9 mouse cellular contexts compared by ENCODE assay signal in the genomic region with DNA sequence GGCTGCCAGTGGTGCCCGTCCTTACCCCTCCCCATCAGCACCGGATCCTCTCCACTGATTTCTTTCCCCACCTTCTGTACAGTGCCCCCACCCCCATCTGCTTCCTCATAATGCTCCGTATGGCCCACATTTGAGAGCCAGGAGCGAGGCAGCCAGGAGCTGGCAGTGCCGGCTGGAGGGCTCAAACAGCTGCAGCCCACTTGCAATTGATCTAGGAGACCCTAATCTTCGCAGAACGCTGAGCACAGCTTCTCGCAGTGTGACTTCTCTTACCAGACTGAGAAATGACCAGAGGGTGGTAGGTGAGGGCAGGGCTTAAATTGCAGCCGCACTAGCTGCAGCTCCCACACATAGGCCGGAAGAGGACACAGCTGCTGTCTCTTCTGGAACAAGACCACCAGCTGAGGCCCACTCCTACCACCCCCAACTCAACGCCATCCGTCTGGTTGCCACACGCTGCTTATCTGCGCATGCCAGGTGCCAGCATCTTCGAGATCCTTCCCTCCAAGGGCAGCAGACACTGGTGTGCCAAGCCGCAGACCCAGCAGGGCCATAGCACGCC.
DNase-seq lines count a peak whose midpoint lies in the region; ATAC-seq and TF ChIP-seq lines count a peak whose summit lies in the region.
"Had no signal": no experiment of that assay in that cellular context is flagged by ENCODE, and none has a peak within 500 bp of the region (broad histone marks: within the 10 kb centered on the region; RNA-seq: fewer than 3 reads in every experiment).

No protein-coding gene starts in this region.

- WGBS in kidney, postnatal 0 days = 29% methylated on average over 17 of the region's 17 CpGs
- WGBS in embryonic facial prominence, embryonic 12.5 days = 43% methylated on average over 17 of the region's 17 CpGs
- WGBS in neural tube, embryonic 12.5 days = 39% methylated on average over 17 of the region's 17 CpGs

- ATAC-seq in kidney, postnatal 0 days (replicated peaks; ENCODE audit: low FRiP score, low read depth) = no peak
- ATAC-seq in embryonic facial prominence, embryonic 12.5 days (ENCODE audit: insufficient number of reproducible peaks, insufficient read depth, low FRiP score, low TSS enrichment) = peak; percentile 25; the same call in 1 of the 2 replicates
- ATAC-seq in neural tube, embryonic 12.5 days (ENCODE audit: low FRiP score, low read depth) = peak; percentile 66

- TF ChIP-seq CTCF in kidney, postnatal 0 days (IDR thresholded peaks at IDR 0.05; ENCODE audit: low read depth) = no peak

- peak; percentile 37 for DNase-seq in kidney, postnatal 0 days (ENCODE audit: low spot score)
- DNase-seq in kidney, adult 9 months = no peak
- peak; percentile 65 for DNase-seq in layer of hippocampus, adult 9-11 months
- DNase-seq in gastrocnemius, postnatal 14 days = no peak
- DNase-seq in c-Kit-positive CD71-positive TER-119-positive erythroid progenitor cells, embryonic 14.5 days (ENCODE audit: low spot score) = no peak
- DNase-seq in testis, postnatal 14 days (ENCODE audit: low spot score) = no peak
- DNase-seq: adrenal gland, postnatal 25 days had no signal

- no peak overlapping the region for H3K4me2 ChIP-seq in kidney, postnatal 0 days (ENCODE audit: low read length)
- no peak overlapping the region for H3K4me2 ChIP-seq in embryonic facial prominence, embryonic 12.5 days (replicated peaks)
- H3K4me2 ChIP-seq in neural tube, embryonic 12.5 days (replicated peaks) = peak overlapping the region; percentile 7; the same call in 1 of the 2 replicates

- no peak overlapping the region for H3K9ac ChIP-seq in kidney, postnatal 0 days (ENCODE audit: low read depth, low read length)
- no peak overlapping the region; the same call in 1 of the 2 replicates for H3K9ac ChIP-seq in embryonic facial prominence, embryonic 12.5 days
- H3K9ac ChIP-seq in neural tube, embryonic 12.5 days = no peak overlapping the region

- H3K36me3 ChIP-seq in kidney, postnatal 0 days (ENCODE audit: insufficient read depth, low read length) = no peaks in the 10 kb centered on the region
- H3K36me3 ChIP-seq in embryonic facial prominence, embryonic 12.5 days = no peaks in the 10 kb centered on the region
- H3K36me3 ChIP-seq in neural tube, embryonic 12.5 days = no peaks in the 10 kb centered on the region

- H3K4me1 ChIP-seq in kidney, postnatal 0 days (replicated peaks; ENCODE audit: insufficient read depth, low read length) = 0 out of 2 replicates have a peak, but pooled peaks cover 5% of the 10 kb centered on the region
- peaks cover 14% of the 10 kb centered on the region for H3K4me1 ChIP-seq in embryonic facial prominence, embryonic 12.5 days
- H3K4me1 ChIP-seq in neural tube, embryonic 12.5 days = peaks cover 19% of the 10 kb centered on the region

- intact Hi-C loops in gastrocnemius, postnatal 14 days (cut with DNase I; ENCODE audit: low total_unique reads) = no loop called here

- H3K27me3 ChIP-seq in kidney, postnatal 0 days (ENCODE audit: insufficient read depth, low read length) = no peaks in the 10 kb centered on the region
- H3K27me3 ChIP-seq in embryonic facial prominence, embryonic 12.5 days = peaks cover 10% of the 10 kb centered on the region; the same call in 1 of the 2 replicates
- H3K27me3 ChIP-seq in neural tube, embryonic 12.5 days (replicated peaks) = no peaks in the 10 kb centered on the region

- H3K27ac ChIP-seq in kidney, postnatal 0 days = no peak overlapping the region
- no peak overlapping the region for H3K27ac ChIP-seq in embryonic facial prominence, embryonic 12.5 days
- no peak overlapping the region for H3K27ac ChIP-seq in neural tube, embryonic 12.5 days

- H3K4me3 ChIP-seq in kidney, postnatal 0 days (replicated peaks; ENCODE audit: low read depth, low read length) = no peak overlapping the region
- H3K4me3 ChIP-seq in embryonic facial prominence, embryonic 12.5 days = no peak overlapping the region
- H3K4me3 ChIP-seq in neural tube, embryonic 12.5 days = no peak overlapping the region

- H3K9me3 ChIP-seq in kidney, postnatal 0 days (replicated peaks; ENCODE audit: low read length) = no peaks in the 10 kb centered on the region
- no peaks in the 10 kb centered on the region for H3K9me3 ChIP-seq in embryonic facial prominence, embryonic 12.5 days
- H3K9me3 ChIP-seq in neural tube, embryonic 12.5 days = no peaks in the 10 kb centered on the region

Comparison
In these comparisons a context has a peak if more than half of its experiments do, and no peak if none do; other contexts are left out.
1. DNase-seq: peak in kidney, postnatal 0 days (single experiment) and layer of hippocampus, adult 9-11 months (single experiment); none in kidney, adult 9 months (single experiment), gastrocnemius, postnatal 14 days (single experiment), c-Kit-positive CD71-positive TER-119-positive erythroid progenitor cells, embryonic 14.5 days (single experiment) and testis, postnatal 14 days (single experiment).